In genomic region chr1:75290582-75290981, GRCm38 (mm10) we compare ENCODE assay signal across 9 mouse cellular contexts. TPM values are rescaled to one million over a fixed set of nuclear protein-coding genes. Genes with fewer than 3 reads are reported as not detected.
A peak's percentile ranks its signal among the peaks of the same experiment; 100 is the strongest.
DNase-seq lines count a peak whose midpoint lies in the region; ATAC-seq lines count a peak whose summit lies in the region.
"Had no signal": no experiment of that assay in that cellular context is flagged by ENCODE, and none has a peak within 500 bp of the region (broad histone marks: within the 10 kb centered on the region; RNA-seq: fewer than 3 reads in every experiment).

No protein-coding gene starts in this region.

- H3K4me3 ChIP-seq in midbrain, embryonic 13.5 days (replicated peaks), result no peak overlapping the region

- H3K36me3 ChIP-seq in midbrain, embryonic 13.5 days, result no peaks in the 10 kb centered on the region

- peak; percentile 34 for ATAC-seq in midbrain, embryonic 13.5 days

- peak overlapping the region; percentile 94 for H3K27ac ChIP-seq in midbrain, embryonic 13.5 days

- no peak overlapping the region for H3K4me2 ChIP-seq in midbrain, embryonic 13.5 days (replicated peaks)

- H3K4me1 ChIP-seq in midbrain, embryonic 13.5 days (replicated peaks), result peaks cover 28% of the 10 kb centered on the region

- no peak overlapping the region for H3K9ac ChIP-seq in midbrain, embryonic 13.5 days (replicated peaks)

- no peaks in the 10 kb centered on the region for H3K9me3 ChIP-seq in midbrain, embryonic 13.5 days

- peak; percentile 45 for DNase-seq in heart, postnatal 4 days
- DNase-seq in heart, postnatal 25 days (ENCODE audit: low spot score), result no peak
- DNase-seq in B cell, adult 2 months, result peak; percentile 12 to 31
- peak; percentile 18 for DNase-seq in c-Kit-positive CD71-negative TER-119-negative erythroid progenitor cells, embryonic 14.5 days (ENCODE audit: low read depth)
- peak; percentile 11 for DNase-seq in forelimb bud, embryonic 11.5 days (ENCODE audit: low read depth, low spot score)
- DNase-seq in spleen, postnatal 4 days (ENCODE audit: low spot score in 2 of 2), result no peak
- DNase-seq in adrenal gland, adult 2 months, result no peak

- H3K27me3 ChIP-seq in midbrain, embryonic 13.5 days, result no peaks in the 10 kb centered on the region

- intact Hi-C loops in heart, postnatal 25 days (cut with DNase I), result no loop called here

RNA-seq across cellular contexts. Expression of gene Resp18, which starts 12.4 kb away (rescaled TPM):
- total RNA-seq in heart, postnatal 4 days (2021), result not detected
- total RNA-seq in heart, postnatal 25 days (2021), result not detected
- 97.4 and 99.9 TPM in 2 replicates for polyA plus RNA-seq in midbrain, embryonic 13.5 days (2015; fragmentation: Nextera tagmentation; extraction: Ambion mirVana)
- 100 to 1,000 TPM; 127 to 192 TPM for total RNA-seq in adrenal gland, adult 2 months (2021)
- 46.3 and 69.6 TPM in 2 replicates for polyA plus RNA-seq in adrenal gland, adult 2 months (2012; rRNA removed)
- total RNA-seq: heart, postnatal 14 days had no signal

RNA-seq across cellular contexts. Expression of gene Ptprn, which starts 26.3 kb away (rescaled TPM):
- total RNA-seq in heart, postnatal 4 days (2021), result under 1 TPM; 0.41 to 0.43 TPM
- total RNA-seq in heart, postnatal 25 days (2021), result under 1 TPM; 0.86 to 0.92 TPM
- polyA plus RNA-seq in midbrain, embryonic 13.5 days (2015; fragmentation: Nextera tagmentation; extraction: Ambion mirVana), result 11.1 and 14.0 TPM in 2 replicates
- 10 to 100 TPM; 43.6 to 83.6 TPM for total RNA-seq in adrenal gland, adult 2 months (2021)
- 41.5 and 52.0 TPM in 2 replicates for polyA plus RNA-seq in adrenal gland, adult 2 months (2012; rRNA removed)

RNA-seq across cellular contexts. Expression of gene Dnpep, which starts 27.2 kb away (rescaled TPM):
- total RNA-seq in heart, postnatal 4 days (2021), result 10 to 100 TPM; 89.5 to 89.8 TPM
- 10 to 100 TPM; 81.8 to 82.7 TPM for total RNA-seq in heart, postnatal 25 days (2021)
- 155 and 161 TPM in 2 replicates for polyA plus RNA-seq in midbrain, embryonic 13.5 days (2015; fragmentation: Nextera tagmentation; extraction: Ambion mirVana)
- 100 to 1,000 TPM in 1 of 2 experiments, 10 to 100 TPM in 1; 85.2 to 100 TPM for total RNA-seq in adrenal gland, adult 2 months (2021)
- 149 and 179 TPM in 2 replicates for polyA plus RNA-seq in adrenal gland, adult 2 months (2012; rRNA removed)

RNA-seq across cellular contexts. Expression of gene Dnajb2, which starts 54.4 kb away (rescaled TPM):
- total RNA-seq in heart, postnatal 4 days (2021), result 10 to 100 TPM; 46.4 to 49.2 TPM
- 100 to 1,000 TPM in 1 of 2 experiments, 10 to 100 TPM in 1; 90.4 to 100 TPM for total RNA-seq in heart, postnatal 25 days (2021)
- 47.6 and 56.7 TPM in 2 replicates for polyA plus RNA-seq in midbrain, embryonic 13.5 days (2015; fragmentation: Nextera tagmentation; extraction: Ambion mirVana)
- total RNA-seq in adrenal gland, adult 2 months (2021), result 100 to 1,000 TPM in 1 of 2 experiments, 10 to 100 TPM in 1; 89.1 to 111 TPM
- polyA plus RNA-seq in adrenal gland, adult 2 months (2012; rRNA removed), result 52.8 and 58.4 TPM in 2 replicates

RNA-seq across cellular contexts. Expression of gene A630095N17Rik, which starts 58.7 kb away (rescaled TPM):
- total RNA-seq in heart, postnatal 4 days (2021), result not detected
- total RNA-seq in heart, postnatal 25 days (2021), result not detected
- polyA plus RNA-seq in midbrain, embryonic 13.5 days (2015; fragmentation: Nextera tagmentation; extraction: Ambion mirVana), result not detected in 2 replicates
- not detected for total RNA-seq in adrenal gland, adult 2 months (2021)
- polyA plus RNA-seq in adrenal gland, adult 2 months (2012; rRNA removed), result not detected in 2 replicates
- total RNA-seq: heart, postnatal 14 days had no signal

Comparison
In these comparisons a context has a peak if more than half of its experiments do, and no peak if none do; other contexts are left out.
1. DNase-seq: peak in heart, postnatal 4 days (single experiment), B cell, adult 2 months (2 of 2), c-Kit-positive CD71-negative TER-119-negative erythroid progenitor cells, embryonic 14.5 days (single experiment) and forelimb bud, embryonic 11.5 days (single experiment); none in heart, postnatal 25 days (single experiment), spleen, postnatal 4 days (0 of 2) and adrenal gland, adult 2 months (single experiment).
2. RNA of gene Resp18, which starts 12.4 kb away (total RNA-seq): 127 to 192 TPM in adrenal gland, adult 2 months; not detected in heart, postnatal 4 days and not detected in heart, postnatal 25 days; every median in the first group is over 100 times any median in the second.
3. RNA of gene Ptprn, which starts 26.3 kb away (total RNA-seq): 43.6 to 83.6 TPM in adrenal gland, adult 2 months; 0.86 to 0.92 TPM in heart, postnatal 25 days and 0.41 to 0.43 TPM in heart, postnatal 4 days; every median in the first group is over 10 times any median in the second.